Mouse (Mus musculus) kidney, adult 2 months (tissue): ENCODE measurements around the gene Sox11.

Experiments
- CTCF ChIP-seq: fragments of 200-500 bp; conservative IDR thresholded peaks from 2 replicates; pipeline ENCODE4 v1.5.1; 2011; ENCODE audit warnings: low read depth, mild to moderate bottlenecking, control low read depth, low read length, moderate library complexity, mixed read lengths; ENCODE audit not compliant: insufficient read depth, insufficient read length
- POLR2A ChIP-seq: fragments of 200-500 bp; IDR thresholded peaks from one replicate; pipeline ENCODE4 v1.6.1; 2011; ENCODE audit warnings: low read depth, low read length, control low read depth

- no peak for TF ChIP-seq CTCF
- no peak for TF ChIP-seq POLR2A
Measured at GRCm38 (mm10) chr12:27335356-27336055, 6.9 kb downstream of the Sox11 start.
